Mouse (Mus musculus) heart, embryonic 12.5 days (tissue): Measurements from ENCODE around the gene Gm4201. TPM values are rescaled to one million over a fixed set of nuclear protein-coding genes. Genes with fewer than 3 reads are reported as not detected.
"Not testable (repeated sequence)": the region's sequence is repeated elsewhere in the genome, so short reads cannot be mapped to it uniquely, and the experiment has no call there.

Source experiments
- ATAC-seq: fragments of 200-750 bp; cut with Nextera tagmentation; 2 replicates; pipeline ENCODE4 v1.8.0; 2017; ENCODE audit warnings: moderate TSS enrichment, moderate library complexity; ENCODE audit not compliant: insufficient number of reproducible peaks, low FRiP score
- H3K27ac ChIP-seq: fragments of 300-500 bp; sonication (generic); 2 replicates; pipeline ENCODE4 v1.5.1; 2016; ENCODE audit warnings: mild to moderate bottlenecking, moderate library complexity; ENCODE audit not compliant: poor library complexity, severe bottlenecking
- H3K27me3 ChIP-seq: fragments of 300-500 bp; sonication (generic); replicated peaks from 2 replicates; pipeline ENCODE4 v1.6.1; 2016; ENCODE audit warnings: mild to moderate bottlenecking, moderate library complexity
- H3K36me3 ChIP-seq: fragments of 300-500 bp; sonication (generic); 2 replicates; pipeline ENCODE4 v1.6.1; 2016; ENCODE audit warnings: mild to moderate bottlenecking, moderate library complexity
- H3K4me1 ChIP-seq: fragments of 300-500 bp; sonication (generic); replicated peaks from 2 replicates; pipeline ENCODE4 v1.6.1; 2016; ENCODE audit warnings: mild to moderate bottlenecking
- H3K4me2 ChIP-seq: fragments of 300-500 bp; sonication (generic); 2 replicates; pipeline ENCODE4 v1.6.1; 2016; ENCODE audit warnings: mild to moderate bottlenecking, moderate library complexity
- H3K4me3 ChIP-seq: fragments of 300-500 bp; sonication (generic); 2 replicates; pipeline ENCODE4 v1.5.1; 2016; ENCODE audit warnings: mild to moderate bottlenecking
- H3K9ac ChIP-seq: fragments of 300-500 bp; sonication (generic); 2 replicates; pipeline ENCODE4 v1.6.1; 2016; ENCODE audit warnings: mild to moderate bottlenecking, moderate library complexity
- H3K9me3 ChIP-seq: fragments of 300-500 bp; sonication (generic); replicated peaks from 2 replicates; pipeline ENCODE4 v1.6.1; 2016; ENCODE audit warnings: mild to moderate bottlenecking, moderate library complexity
- WGBS: fragments of 180-500 bp; shearing (Covaris S2); methylation state at CpG from one replicate; pipeline ENCODE4 v1.1.7; 2016; 5-methylcytosine and 5-hydroxymethylcytosine counted together
- polyA plus RNA-seq: library from polyadenylated mRNA; unstranded; fragments of >200 nt; fragmentation: Nextera tagmentation; extraction: Ambion mirVana; gene quantifications from 2 replicates; pipeline ENCODE4 v1.2.1, GENCODE M21; 2016

Gene Gm4201
- not detected in 2 replicates for polyA plus RNA-seq

GRCm38 (mm10) chr7:22565243-22565642 lies at the start of gene Gm4201:
Gene Gm4201 (minus strand): TSS chr7:22565343.
- H3K27ac ChIP-seq, H3K27me3 ChIP-seq, ATAC-seq, H3K9me3 ChIP-seq, H3K4me1 ChIP-seq, H3K9ac ChIP-seq, H3K4me2 ChIP-seq, H3K36me3 ChIP-seq, H3K4me3 ChIP-seq: not testable (repeated sequence)
- WGBS = no CpG with 5 or more reads among the region's 3 CpGs

GRCm38 (mm10) chr7:22588027-22588426 lies 22.9 kb upstream of the Gm4201 start, which contains the start of gene Gm4565:
Gene Gm4565 (minus strand): TSS chr7:22588127.
- not testable (repeated sequence) for H3K36me3 ChIP-seq

GRCm38 (mm10) chr7:22534787-22535186 lies 30.4 kb downstream of the Gm4201 start, which contains the start of gene Gm8677:
Gene Gm8677 (minus strand): TSS chr7:22534887.
- H3K4me3 ChIP-seq, H3K27ac ChIP-seq, H3K4me1 ChIP-seq, H3K9ac ChIP-seq, ATAC-seq, H3K36me3 ChIP-seq, H3K9me3 ChIP-seq, H3K27me3 ChIP-seq, H3K4me2 ChIP-seq: not testable (repeated sequence)
- WGBS = no CpG with 5 or more reads among the region's 1 CpGs

More at GRCm38 (mm10) chr7:22588027-22588426, 22.9 kb upstream of the Gm4201 start, which contains the start of gene Gm4565:
- H3K4me1 ChIP-seq, H3K27me3 ChIP-seq, H3K9ac ChIP-seq, ATAC-seq, H3K9me3 ChIP-seq, H3K4me3 ChIP-seq, H3K4me2 ChIP-seq, H3K27ac ChIP-seq: not testable (repeated sequence)
- WGBS = 66% methylated on average over 2 of the region's 4 CpGs

GRCm38 (mm10) chr7:22522667-22523066 lies 42.5 kb downstream of the Gm4201 start, which contains the start of gene Vmn1r152:
Gene Vmn1r152 (plus strand): TSS chr7:22522967.
- not testable (repeated sequence) for ATAC-seq, H3K27ac ChIP-seq, H3K27me3 ChIP-seq, H3K4me2 ChIP-seq, H3K9ac ChIP-seq, H3K4me1 ChIP-seq, H3K36me3 ChIP-seq, H3K4me3 ChIP-seq, H3K9me3 ChIP-seq
- no CpG with 5 or more reads among the region's 3 CpGs for WGBS

Other genes with a start within 250 kb of the Gm4201 start
- gene Gm4187, start 235.6 kb downstream of the Gm4201 start, polyA plus RNA-seq = not detected in 2 replicates
- gene Gm8660, start 194.3 kb downstream of the Gm4201 start, polyA plus RNA-seq = not detected in 2 replicates
- gene Vmn1r148, start 151.8 kb downstream of the Gm4201 start, polyA plus RNA-seq = not detected in 2 replicates
- gene Vmn1r149, start 127.1 kb downstream of the Gm4201 start, polyA plus RNA-seq = not detected in 2 replicates
- gene Gm10665, start 101.3 kb downstream of the Gm4201 start, polyA plus RNA-seq = not detected in 2 replicates
- gene Vmn1r151, start 65.7 kb downstream of the Gm4201 start, polyA plus RNA-seq = not detected in 2 replicates
- gene Vmn1r152, start 42.4 kb downstream of the Gm4201 start, polyA plus RNA-seq = not detected in 2 replicates
- not detected in 2 replicates for gene Gm8677, start 30.5 kb downstream of the Gm4201 start, polyA plus RNA-seq
- not detected in 2 replicates for gene Gm4565, start 22.8 kb upstream of the Gm4201 start, polyA plus RNA-seq
- gene Vmn1r155, start 92.7 kb upstream of the Gm4201 start, polyA plus RNA-seq = not detected in 2 replicates
- not detected in 2 replicates for gene Gm8693, start 127.0 kb upstream of the Gm4201 start, polyA plus RNA-seq
- gene Gm4567, start 154.4 kb upstream of the Gm4201 start, polyA plus RNA-seq = not detected in 2 replicates
- not detected in 2 replicates for gene Vmn1r157, start 196.4 kb upstream of the Gm4201 start, polyA plus RNA-seq
- not detected in 2 replicates for gene Vmn1r158, start 225.4 kb upstream of the Gm4201 start, polyA plus RNA-seq